Mouse (Mus musculus) ovary, postnatal 14 days (tissue): ENCODE data around the gene Akap7.

ENCODE experiments used
- DNase-seq: peaks from one replicate; pipeline ENCODE4 v3.0.0; 2022; ENCODE audit warnings: low spot score

Akap7 gene

DNA sequence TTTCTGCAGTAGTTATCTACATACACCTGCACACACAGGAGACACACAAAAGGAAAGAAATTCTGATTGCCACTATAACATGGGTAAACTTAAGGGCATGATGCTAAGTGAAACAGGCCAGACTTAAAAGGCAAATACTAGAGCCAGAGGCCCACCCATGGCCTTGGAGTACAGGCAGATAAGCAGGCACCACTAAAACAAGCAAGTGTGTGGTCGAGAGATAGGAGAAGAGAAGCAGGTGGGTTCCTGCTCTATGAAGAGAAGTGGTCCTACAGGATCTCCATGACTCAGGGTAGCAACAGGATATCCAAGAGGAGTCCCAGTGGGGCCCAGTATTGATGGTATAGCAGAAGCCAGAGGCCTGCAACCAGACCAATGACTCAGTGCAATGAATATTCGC, 54.2 kb downstream of the Akap7 start:
- DNase-seq: no peak

DNA sequence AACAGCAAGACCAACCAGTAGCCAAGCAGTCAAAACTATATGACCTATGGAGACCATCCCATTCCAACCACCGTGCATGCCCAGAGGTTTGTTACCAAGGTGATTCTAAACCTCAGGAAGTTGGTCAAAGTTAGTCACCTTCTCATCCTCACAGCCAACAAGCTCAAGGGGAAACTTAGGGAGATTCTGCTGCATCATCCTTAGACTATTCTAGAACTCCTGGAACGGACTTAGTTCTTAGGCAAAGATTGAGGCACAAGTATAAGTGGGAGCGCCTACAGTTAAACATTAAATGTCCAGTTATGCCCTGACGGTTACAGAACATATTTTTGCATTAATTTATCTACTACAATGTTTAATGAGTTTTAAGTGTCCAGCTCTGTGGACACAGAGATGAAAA, 54.7 kb downstream of the Akap7 start:
- no peak for DNase-seq

DNA sequence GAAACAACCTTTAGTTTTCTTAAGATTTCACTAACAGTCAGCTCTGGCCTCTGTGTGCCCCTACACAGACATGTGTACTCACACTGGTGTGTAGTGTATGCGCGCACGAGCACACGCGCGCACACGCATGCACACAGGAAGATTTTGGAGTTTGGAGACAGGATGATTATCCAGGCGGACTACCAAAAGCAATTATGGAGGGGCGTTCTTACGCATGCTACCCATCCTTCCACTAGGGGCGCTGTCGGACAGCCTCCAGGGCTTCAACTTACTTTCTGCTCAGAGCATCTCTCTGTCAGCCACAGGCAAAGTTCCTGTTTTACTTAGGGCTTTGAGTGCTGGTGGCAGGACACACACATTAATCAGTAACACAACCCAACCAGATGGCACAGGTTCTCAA, 57.6 kb downstream of the Akap7 start:
- DNase-seq: peak; percentile 49

DNA sequence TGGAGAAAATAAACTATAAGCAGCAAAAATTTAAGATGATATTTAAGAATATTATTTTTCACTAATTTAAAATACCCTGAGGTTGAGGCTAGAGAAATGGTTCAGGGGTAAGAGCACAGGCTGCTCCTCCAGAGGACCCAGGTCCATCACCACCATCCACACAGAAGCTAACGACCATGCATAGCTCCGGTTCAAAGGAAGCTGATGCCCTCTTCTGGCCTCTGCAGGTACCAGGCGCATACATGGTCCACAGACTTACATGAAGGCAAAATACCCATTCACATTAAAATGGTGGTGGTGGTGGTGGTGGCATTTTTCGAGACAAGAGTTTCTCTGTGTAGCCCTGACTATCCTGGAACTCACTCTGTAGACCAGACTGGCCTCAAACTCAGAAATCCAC, 61.5 kb downstream of the Akap7 start:
- DNase-seq: no peak

DNA sequence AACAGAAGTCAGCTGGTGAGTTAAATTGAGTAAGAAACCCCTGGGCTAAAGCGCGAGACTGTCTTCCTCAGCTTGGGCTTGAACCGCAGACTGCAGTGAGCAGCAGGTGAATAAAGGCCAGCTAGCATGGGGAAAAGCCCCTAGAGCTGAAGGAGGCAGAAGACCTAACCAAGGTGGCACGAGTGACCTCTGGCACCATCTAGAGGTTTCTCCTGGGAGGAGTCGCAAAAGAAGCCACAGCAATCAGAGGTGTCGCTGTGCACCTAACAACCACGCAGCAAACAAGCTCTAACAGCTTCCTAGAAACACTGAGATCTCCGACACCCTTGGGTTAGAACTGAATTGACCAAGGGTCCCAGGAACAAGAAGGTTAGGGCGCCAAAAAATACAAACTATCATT, 68.5 kb downstream of the Akap7 start:
- DNase-seq: no peak

DNA sequence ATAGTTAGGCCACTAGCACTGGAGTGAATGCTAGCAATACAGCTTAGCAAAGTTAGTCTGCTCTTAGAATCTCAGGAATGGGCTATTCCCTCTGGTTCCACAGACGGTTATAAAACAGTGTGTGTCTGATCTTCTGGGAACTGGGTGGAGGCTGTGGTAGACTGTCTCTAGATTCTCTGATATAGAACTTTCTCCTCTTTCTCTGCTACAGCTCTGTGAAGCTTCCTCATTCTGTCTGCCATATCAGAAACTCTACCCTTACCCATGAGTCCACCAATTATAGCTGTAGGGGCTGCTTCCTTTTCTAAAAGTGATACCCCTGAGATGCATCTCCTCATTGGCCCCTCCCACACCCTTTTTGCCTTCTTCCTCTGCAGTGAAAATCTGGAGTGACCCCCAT, 73.6 kb downstream of the Akap7 start:
- DNase-seq: no peak

DNA sequence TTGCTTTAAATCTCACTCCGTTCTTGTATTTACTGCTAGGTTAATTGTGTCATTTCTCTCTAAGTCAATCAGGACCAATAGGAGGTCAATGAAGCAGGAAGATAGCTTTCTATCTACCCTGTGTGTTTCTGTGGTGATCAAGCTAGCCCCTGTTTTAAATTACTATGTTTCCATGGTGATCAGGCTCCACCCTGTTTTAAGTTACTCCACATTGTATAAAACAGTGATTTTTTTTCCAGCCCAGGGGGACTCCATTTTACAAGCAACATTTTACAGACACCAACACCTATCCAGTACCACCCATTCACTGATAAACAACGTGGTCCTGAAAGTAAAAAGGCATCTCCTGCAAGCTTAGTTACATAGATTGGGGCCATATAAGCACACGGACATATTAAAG, 75.0 kb downstream of the Akap7 start:
- DNase-seq: no peak

DNA sequence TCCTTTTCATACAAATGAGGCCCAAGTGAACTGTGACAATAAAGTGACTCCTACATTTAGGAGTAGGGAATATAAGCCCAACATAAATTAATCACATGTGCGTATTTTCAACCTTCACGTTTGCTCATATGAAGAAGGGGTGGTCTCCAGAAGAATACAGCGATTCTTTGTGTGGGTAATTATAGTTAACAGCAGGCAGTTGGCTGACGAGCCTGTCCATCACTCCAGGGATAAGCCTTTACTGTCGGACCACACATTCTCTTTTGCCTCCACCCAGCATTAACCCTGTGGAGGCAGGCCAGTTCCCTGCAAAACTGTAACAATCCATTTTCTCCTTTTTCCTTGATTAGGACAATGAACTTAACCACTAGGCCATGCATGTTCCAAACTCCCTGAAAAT, 76.3 kb downstream of the Akap7 start:
- DNase-seq: no peak

DNA sequence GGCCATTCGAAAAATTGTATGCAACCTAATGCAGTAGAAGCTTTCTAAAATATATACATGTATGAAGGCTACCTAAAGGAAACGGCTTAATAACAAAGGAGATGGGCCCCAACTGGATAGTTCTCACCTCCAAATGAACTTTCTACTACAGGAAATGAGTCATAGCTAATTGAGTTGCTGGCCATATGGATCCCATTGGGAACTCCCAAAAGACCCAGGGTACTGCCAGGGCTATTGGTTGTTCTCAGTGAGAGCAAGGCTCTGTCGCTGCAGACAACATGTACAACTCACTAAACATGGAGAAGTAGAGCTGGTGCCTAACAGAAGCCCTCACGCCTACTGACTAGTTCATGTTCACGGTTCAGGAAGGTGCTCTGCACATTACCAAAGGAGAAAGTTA, 83.3 kb downstream of the Akap7 start:
- no peak for DNase-seq

DNA sequence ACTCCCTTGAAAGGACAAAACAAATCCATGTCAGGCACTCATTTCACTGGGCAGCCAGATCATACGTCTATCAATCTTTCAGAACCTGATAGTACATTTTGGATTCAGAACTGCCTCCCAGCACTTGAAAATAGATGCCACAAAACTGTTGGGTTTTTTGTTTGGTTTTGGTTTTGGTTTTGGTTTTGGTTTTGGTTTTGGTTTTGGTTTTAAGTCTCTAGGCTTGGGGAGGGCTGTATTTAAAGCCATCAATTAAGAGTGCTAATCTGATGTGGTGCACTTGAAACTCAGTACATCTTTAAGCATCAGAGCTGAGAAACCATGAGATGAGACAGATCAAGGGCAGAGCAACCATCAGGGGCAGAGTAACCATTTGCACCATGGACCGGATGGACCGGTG, 86.9 kb downstream of the Akap7 start:
- no peak for DNase-seq

DNA sequence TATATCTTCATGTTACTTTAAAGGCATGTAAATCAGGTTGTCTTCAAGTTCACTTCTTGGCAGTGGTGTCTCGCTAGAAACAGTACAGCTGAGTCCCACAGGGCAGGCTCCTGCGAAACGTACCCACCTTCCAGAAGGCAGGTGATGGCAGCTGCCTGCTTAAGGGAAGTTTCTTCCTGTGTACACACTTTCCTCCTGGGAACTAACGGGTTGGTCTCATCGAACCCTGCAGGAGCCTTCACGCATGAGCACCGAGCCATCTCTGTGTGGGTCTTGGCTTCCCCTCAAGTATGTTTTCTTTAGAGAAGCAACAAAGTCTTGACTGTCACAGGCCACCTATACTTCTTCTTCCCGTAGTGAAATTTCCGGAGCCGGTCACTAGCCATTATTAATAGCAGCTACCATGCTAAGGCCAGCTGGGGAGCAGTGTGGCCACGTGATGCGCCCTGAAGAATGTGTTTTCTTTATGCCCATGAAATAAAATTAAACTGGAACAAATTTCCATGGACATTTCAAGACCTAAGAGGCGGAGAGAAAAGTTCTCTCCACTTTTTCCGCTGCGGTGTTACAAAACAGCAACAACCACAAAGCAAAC, 87.7 kb downstream of the Akap7 start:
- DNase-seq: no peak

DNA sequence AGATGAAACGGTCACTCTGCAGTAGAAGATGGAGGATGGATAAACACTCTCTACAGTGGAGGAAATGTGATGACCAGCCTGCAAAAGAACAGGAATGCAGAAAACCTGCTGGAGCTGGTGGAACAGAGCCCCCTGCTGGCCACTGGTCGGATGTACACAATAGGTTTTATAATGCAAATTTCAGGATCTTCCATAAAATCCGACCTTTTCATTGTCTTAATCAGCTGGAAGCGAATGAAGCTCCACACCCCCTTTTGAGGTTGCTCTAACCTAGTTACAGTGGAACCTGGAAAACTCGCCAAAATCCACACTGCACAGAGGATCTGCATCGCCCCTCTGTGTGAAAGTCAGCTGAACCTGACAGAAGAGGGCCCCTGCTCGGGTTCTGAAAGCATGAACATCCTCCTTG, 88.4 kb downstream of the Akap7 start:
- peak; percentile 46 for DNase-seq

DNA sequence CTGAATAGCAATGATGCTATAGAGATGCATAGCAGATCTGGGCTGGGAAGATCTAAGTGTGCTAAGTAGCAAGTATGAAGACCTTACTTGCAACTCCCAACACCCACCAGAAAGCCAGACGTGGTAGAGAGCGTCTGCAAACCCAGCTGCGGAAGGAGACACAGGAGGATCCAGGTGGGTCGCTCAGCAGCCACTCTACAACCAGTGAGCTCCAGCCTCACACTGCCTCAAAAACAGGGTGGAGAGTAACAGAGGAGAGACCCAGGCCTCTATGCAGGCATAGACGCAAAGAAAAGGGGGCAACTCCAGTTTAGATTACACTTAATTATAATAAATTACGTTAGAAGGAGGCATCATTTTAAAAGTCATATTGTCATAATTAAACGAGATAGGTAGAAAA, 88.9 kb downstream of the Akap7 start:
- DNase-seq: no peak

DNA sequence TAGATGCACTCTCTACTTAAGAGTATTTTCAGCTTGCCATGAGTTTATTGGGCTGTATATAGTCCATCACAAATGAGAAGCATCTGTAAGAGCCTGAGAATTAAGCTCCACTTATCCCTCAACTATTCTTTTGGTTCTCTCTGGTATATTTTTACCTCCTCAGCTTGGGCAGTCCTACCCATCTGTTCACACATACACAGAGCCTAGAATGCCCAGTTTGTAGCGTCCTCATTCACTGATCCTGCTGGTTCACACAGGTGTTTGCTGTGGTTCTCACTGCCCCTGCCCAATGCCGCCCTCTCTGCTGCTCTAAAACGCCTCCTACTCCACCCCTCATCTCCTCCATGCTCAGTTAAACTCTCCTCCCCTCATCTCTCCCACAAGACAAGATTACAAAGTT, 91.7 kb downstream of the Akap7 start:
- no peak for DNase-seq

DNA sequence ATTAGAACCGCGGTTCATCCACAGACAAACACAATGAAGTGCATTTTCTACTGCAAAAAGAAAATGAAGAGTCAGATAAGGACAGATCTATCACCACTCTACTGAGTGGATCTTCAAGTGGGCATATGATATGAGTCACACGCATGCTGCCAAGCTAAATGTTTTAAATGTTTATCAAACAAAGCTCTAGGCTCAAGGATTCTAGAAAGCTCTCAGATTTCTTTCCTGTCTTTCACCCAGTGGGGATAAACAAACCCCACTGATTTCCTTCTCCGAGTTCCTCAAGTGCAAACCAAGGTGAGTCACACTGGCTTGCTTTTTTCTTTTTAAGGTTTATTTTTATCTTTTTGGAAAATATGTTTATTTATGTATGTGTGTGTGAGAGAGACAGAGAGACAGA, 94.0 kb downstream of the Akap7 start:
- no peak for DNase-seq

DNA sequence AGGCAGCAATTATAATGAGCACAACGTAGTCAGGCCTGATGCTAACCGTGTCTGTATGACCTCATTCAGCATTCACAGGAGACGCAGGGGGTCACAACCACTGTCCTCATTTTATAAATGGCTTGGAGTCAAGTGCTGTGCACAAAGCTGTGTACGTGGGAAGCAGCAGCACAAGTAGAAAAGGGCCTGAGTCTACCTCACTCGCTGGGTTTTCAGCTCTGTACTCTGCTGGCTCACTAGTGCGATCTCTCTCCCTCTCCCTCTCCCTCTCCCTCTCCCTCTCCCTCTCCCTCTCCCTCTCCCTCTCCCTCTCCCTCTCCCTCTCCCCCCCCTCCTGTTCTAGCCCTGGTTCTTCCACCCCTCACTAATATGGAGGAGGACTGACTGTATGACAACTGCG, 99.1 kb downstream of the Akap7 start:
- no peak for DNase-seq

DNA sequence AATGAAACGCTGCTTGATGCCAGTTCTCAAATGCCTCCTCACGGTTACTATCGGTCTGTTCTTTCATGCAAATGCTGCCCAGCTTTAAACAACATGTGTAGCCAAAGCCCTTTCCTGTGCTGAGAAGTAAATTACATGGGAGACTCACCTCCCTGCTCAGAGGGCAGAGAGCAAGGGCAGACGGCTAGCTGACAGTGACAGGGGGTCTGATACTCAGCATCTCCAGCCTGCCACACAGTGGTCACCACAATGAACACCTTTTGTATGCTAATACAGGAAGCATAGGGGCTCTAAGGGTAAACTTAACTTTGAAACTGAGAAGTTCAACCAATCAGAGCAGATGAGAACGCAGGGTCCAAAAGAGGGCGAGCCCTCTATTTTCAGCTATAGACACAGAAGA, 99.8 kb downstream of the Akap7 start:
- DNase-seq: no peak

DNA sequence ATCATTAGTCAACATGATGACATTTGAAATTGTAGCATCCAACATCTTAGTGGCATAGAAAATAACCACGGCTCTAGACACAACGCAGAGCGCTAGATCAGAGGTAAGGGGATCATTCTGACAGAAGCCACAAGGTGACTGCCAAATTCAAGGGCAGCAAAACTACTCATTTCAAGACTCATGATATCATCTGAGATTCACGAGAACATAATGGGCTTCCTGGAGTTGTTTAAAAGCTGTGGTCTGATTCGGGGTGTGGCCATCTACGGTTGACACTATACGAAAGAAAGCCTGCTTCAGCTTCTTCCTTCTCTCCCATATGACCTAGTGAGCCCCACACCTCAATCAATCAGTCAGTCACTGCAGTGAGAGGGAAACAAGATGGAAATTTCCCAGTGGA, 107.0 kb downstream of the Akap7 start:
- no peak for DNase-seq

DNA sequence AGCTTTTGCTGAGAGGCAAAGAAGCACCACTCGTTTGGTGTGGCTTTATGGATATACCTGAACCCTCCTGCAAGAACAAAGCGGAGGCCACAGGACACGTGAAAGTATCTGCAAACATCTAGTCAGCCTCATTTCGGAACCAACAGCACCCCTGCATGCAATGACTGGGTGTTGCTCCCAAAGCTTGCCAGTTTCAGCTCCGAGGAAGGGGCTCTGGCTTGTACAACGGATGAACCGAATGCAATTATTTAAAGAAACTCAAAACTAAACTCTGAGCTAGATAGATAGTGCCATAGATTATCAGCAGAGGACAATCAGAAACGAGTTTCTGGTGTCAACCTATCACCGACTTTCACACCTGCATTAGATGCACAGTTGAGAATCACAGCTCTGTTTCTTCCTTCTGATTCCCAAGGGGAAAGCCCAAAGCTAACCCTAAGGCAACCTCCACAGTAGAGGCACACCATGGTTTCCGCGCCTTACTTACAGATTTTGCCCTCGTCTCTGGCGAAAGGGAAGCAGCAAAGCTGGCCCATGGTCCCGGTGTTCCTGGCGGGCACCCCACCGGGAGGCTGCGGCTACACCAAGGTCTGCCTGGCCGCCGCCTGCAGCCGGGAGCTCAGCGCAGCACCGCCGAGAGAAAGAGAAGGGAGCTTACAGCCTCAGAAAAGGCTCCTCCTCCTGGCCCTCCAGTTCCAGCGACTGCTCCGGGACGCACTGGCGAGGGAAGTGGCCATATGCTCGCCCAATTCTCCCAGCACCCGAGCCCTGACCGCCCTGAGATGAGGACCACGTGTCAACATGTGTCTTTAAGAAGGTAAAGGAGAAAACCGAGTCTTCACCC, 107.9 kb downstream of the Akap7 start:
- peak; percentile 40 for DNase-seq

DNA sequence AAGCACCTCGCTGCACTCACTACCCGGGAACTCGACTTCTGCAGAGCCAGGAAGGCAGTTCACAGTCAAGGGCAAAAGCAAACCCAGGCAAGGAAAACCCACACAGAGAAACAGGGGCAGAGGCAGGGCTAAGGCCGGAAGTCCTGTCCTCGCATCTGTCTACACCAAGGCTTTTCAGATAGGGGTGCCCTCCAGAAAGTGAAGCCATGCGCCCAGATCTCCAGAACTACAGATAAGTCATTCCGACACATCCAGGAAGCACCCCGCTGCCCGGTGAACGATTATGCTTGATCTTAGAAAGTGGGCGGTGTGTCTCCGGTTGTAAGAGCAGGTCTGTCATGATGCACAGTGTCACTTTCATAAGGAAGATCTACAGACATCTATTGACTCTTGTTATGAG, 109.1 kb downstream of the Akap7 start:
- DNase-seq: no peak

DNA sequence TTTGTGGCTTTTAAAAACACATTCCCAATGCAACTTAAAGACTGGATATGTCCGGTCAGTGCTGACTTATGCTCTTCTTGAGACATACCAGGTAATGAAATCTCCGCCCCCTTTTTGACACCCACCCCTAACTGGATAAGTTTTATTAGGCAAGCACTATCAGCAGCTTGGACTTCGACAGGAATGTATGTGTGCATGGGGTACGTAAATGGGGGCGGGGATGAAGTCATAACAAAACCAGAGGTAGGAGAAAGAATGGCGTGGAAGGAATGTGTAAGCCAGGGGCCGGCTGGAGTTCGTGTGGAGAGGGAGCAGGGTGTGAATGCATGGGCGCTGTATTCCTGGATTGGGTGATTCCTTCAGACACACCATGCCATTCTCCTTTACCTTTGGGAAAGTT, 109.6 kb downstream of the Akap7 start:
- no peak for DNase-seq

DNA sequence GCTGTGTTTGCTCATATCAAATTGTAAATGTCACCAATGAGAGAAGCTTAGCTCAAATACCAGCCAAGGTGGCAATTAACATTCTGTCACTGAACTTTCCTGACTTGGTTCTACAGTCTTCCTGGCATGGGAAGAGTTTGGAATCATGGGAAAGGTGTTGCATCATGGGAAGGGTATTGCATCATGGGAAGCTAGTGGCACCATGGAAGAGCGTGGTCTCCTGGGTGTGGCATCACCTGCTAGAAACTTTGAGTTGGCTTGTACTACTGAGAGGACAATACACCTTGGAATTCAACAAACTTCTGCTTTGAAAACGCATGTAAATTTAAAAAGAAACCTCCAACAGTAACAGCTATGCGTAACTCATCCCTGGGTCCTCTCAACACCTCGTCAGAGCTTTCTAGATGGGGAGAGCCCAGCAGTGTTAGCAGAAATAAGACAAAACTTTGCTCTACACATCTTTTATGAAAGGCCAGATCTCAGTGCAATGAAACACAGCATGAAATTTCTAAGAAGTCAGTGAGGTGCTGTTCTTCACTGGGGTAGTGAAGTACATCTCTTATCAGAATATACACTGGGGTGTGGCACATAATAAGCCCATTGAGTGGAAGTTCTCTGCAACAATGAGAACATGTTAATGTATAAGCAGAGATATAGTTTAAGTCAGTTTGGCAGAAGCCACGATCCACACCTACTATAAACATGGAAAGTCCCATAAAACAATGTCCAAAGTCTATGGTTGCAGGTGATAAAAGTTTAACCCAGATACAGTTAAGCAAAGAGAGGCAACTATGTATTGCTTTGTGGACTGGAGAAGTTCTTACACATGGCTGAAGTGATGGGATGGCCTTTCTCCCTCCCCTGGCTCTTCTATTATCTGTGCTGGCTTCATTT, 115.2 kb downstream of the Akap7 start:
- DNase-seq: no peak

DNA sequence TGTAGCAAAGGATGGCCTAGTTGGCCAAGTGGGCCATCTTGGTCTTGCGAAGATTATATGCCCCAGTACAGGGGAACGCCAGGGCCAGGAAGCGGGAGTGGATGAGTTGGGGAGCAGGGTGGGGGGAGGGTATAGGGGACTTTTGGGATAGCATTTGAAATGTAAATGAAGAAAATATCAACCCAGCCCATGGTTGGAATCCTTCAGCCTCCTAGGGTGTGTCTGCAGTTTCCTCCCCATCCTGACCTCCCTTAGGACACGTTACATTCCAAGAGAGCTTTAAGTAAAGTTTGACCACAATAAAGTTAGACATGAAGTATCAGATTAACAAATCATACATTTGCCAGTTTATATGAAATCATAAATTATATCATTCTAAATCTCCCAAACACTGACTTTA, 116.5 kb downstream of the Akap7 start:
- no peak for DNase-seq
